Mouse (Mus musculus): ENCODE data around the gene Meox1.

- TF ChIP-seq CTCF (IDR thresholded peaks at IDR 0.05) (no peak), POLR2A (IDR thresholded peaks at IDR 0.05; ENCODE audit: insufficient read depth, low read depth, low read length) (no peak), EP300 (IDR thresholded peaks at IDR 0.05; ENCODE audit: insufficient read depth, low read depth, low read length) (no peak)
Observed at GRCm38 (mm10) chr11:101883911-101884310, 10.3 kb downstream of the Meox1 start.
